Mouse (Mus musculus): ENCODE data around the gene Crcp.

Gene Crcp

DNA sequence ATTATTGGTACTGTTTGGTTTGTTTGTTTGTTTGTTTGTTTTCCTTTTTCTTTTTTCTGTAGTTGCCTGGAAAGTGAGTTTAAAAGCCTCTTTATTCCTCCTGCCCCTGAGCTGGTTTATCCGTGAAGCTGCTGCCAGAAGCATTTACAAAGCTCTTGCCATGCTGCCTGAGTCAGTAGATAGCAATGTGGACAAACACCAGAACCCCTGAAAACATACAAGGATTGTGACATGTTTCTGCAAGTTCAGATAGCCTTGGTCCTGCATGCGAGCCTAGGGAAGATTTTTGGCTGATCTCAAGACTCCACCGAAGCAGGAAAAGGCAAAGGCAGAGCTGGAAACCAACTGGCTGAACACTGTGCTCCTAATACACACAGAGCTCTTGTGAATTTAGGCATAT is 80.3 kb downstream of the Crcp start:
- DNase-seq = no peak

All from kidney, adult 18-20 months (tissue).